Mouse (Mus musculus) hindbrain, postnatal 0 days (tissue): Measurements from ENCODE around the gene Carhsp1. TPM values are rescaled to one million over a fixed set of nuclear protein-coding genes. Genes with fewer than 3 reads are reported as not detected.

Experiments
- ATAC-seq: fragments of 200-750 bp; cut with Nextera tagmentation; 2 replicates; pipeline ENCODE4 v1.8.0; 2017; ENCODE audit warnings: mild to moderate bottlenecking, moderate TSS enrichment, moderate library complexity
- DNase-seq: peaks from one replicate; pipeline ENCODE4 v3.0.0-alpha.2; 2015; ENCODE audit warnings: low spot score
- H3K27ac ChIP-seq: fragments of 300-500 bp; sonication (generic); 2 replicates; pipeline ENCODE4 v1.5.1; 2014; ENCODE audit warnings: mild to moderate bottlenecking
- H3K27me3 ChIP-seq: fragments of 300-500 bp; sonication (generic); 2 replicates; pipeline ENCODE4 v1.6.1; 2014; ENCODE audit warnings: low read length, mixed read lengths; ENCODE audit not compliant: insufficient read depth
- H3K36me3 ChIP-seq: fragments of 300-500 bp; sonication (generic); 2 replicates; pipeline ENCODE4 v1.6.1; 2014; ENCODE audit warnings: low read length, mixed read lengths; ENCODE audit not compliant: insufficient read depth
- H3K4me1 ChIP-seq: fragments of 300-500 bp; sonication (generic); 2 replicates; pipeline ENCODE4 v1.6.1; 2014; ENCODE audit warnings: antibody characterized with exemption, low read length, mixed read lengths; ENCODE audit not compliant: insufficient read depth
- H3K4me2 ChIP-seq: fragments of 300-500 bp; sonication (generic); 2 replicates; pipeline ENCODE4 v1.6.1; 2014; ENCODE audit warnings: low read depth, mild to moderate bottlenecking, low read length, moderate library complexity, mixed read lengths
- H3K4me3 ChIP-seq: fragments of 300-500 bp; sonication (generic); 2 replicates; pipeline ENCODE4 v1.5.1; 2014; ENCODE audit warnings: low read length
- H3K9ac ChIP-seq: fragments of 300-500 bp; sonication (generic); replicated peaks from 2 replicates; pipeline ENCODE4 v1.6.1; 2014; ENCODE audit warnings: mild to moderate bottlenecking, low read length, moderate library complexity, mixed read lengths
- H3K9me3 ChIP-seq: fragments of 300-500 bp; sonication (generic); 2 replicates; pipeline ENCODE4 v1.6.1; 2016; ENCODE audit warnings: low read length, mixed read lengths
- CTCF ChIP-seq: IDR thresholded peaks from 2 replicates; pipeline ENCODE4 v1.5.1; 2016; ENCODE audit warnings: antibody characterized with exemption, control low read depth, low read depth
- WGBS: fragments of 180-500 bp; shearing (Covaris S2); extraction: QIAGEN DNeasy Blood & Tissue Kit; methylation state at CpG from one replicate; pipeline ENCODE4 v1.1.7; 2014; 5-methylcytosine and 5-hydroxymethylcytosine counted together
- polyA plus RNA-seq: library from polyadenylated mRNA; unstranded; fragments of >200 nt; fragmentation: Nextera tagmentation; extraction: Ambion mirVana; gene quantifications from 2 replicates; pipeline ENCODE4 v1.2.1, GENCODE M21; 2015
- total RNA-seq: library from RNA; depleted of rRNA; stranded (reverse); fragments of >200 nt; gene quantifications from 2 replicates; pipeline ENCODE4 v1.2.3, GENCODE M21; 2014; rRNA removed

The Carhsp1 gene
- total RNA-seq (120 and 127 TPM in 2 replicates), polyA plus RNA-seq (105 and 110 TPM in 2 replicates)

- under 1% methylated on average over 67 of the region's 67 CpGs for WGBS
- Histone ChIP-seq H3K4me1 (peaks cover 26% of the 10 kb centered on the region; the same call in 1 of the 2 replicates), H3K36me3 (no peaks in the 10 kb centered on the region)
These were observed at the start of gene Carhsp1 for GRCm38 (mm10) chr16:8671551-8672349. Gene Carhsp1 (minus strand): TSS chr16:8672155.

GRCm38 (mm10) chr16:8720447-8720846 is 48.5 kb upstream of the Carhsp1 start:
- Histone ChIP-seq H3K36me3 (peaks cover 3% of the 10 kb centered on the region; the same call in 1 of the 2 replicates), H3K9me3 (no peaks in the 10 kb centered on the region), H3K4me1 (no peaks in the 10 kb centered on the region), H3K4me3 (no peak overlapping the region), H3K9ac (no peak overlapping the region), H3K27ac (no peak overlapping the region), H3K4me2 (no peak overlapping the region), H3K27me3 (no peaks in the 10 kb centered on the region)
- 92% methylated on average over 4 of the region's 4 CpGs for WGBS
- DNase-seq, result no peak
- TF ChIP-seq CTCF, result no peak
- no peak for ATAC-seq

More at GRCm38 (mm10) chr16:8671551-8672349, at the start of gene Carhsp1:
- DNase-seq, result peak; percentile 96
- H3K9ac ChIP-seq, result peak within 1 kb of the TSS; percentile 74
- H3K9me3 ChIP-seq, result no peaks in the 10 kb centered on the region
- ATAC-seq, result peak; percentile 89
- no peaks in the 10 kb centered on the region for H3K27me3 ChIP-seq
- H3K4me2 ChIP-seq, result peak within 1 kb of the TSS; percentile 77
- peak; percentile 37 for TF ChIP-seq CTCF
- peak within 1 kb of the TSS; percentile 78 for H3K27ac ChIP-seq
- H3K4me3 ChIP-seq, result peak within 1 kb of the TSS; percentile 78

GRCm38 (mm10) chr16:8717744-8718143 is 45.8 kb upstream of the Carhsp1 start:
- 91% methylated on average over 10 of the region's 10 CpGs for WGBS
- no peak for DNase-seq
- Histone ChIP-seq H3K27ac (no peak overlapping the region), H3K9me3 (no peaks in the 10 kb centered on the region), H3K9ac (no peak overlapping the region), H3K4me2 (no peak overlapping the region), H3K36me3 (peaks cover 23% of the 10 kb centered on the region; the same call in 1 of the 2 replicates), H3K4me1 (no peaks in the 10 kb centered on the region), H3K27me3 (no peaks in the 10 kb centered on the region), H3K4me3 (no peak overlapping the region)
- no peak for ATAC-seq
- TF ChIP-seq CTCF, result no peak

- no peak overlapping the region for H3K4me3 ChIP-seq
- no peaks in the 10 kb centered on the region for H3K27me3 ChIP-seq
- TF ChIP-seq CTCF, result no peak
- no peak overlapping the region for H3K27ac ChIP-seq
- DNase-seq (no peak), ATAC-seq (no peak)
- no peaks in the 10 kb centered on the region for H3K9me3 ChIP-seq
- no peak overlapping the region for H3K4me2 ChIP-seq
- no peaks in the 10 kb centered on the region for H3K4me1 ChIP-seq
- no peak overlapping the region for H3K9ac ChIP-seq
- WGBS, result 80% methylated on average over 6 of the region's 6 CpGs
- H3K36me3 ChIP-seq, result peaks cover 31% of the 10 kb centered on the region; the same call in 1 of the 2 replicates
These were observed 44.3 kb upstream of the Carhsp1 start for GRCm38 (mm10) chr16:8716300-8716699.

- 63% methylated on average over 10 of the region's 10 CpGs for WGBS
- no peak for ATAC-seq
These were observed 43.6 kb upstream of the Carhsp1 start for GRCm38 (mm10) chr16:8715513-8716080.

GRCm38 (mm10) chr16:8714851-8715250 is 42.9 kb upstream of the Carhsp1 start:
- no peak overlapping the region for H3K4me2 ChIP-seq

More at GRCm38 (mm10) chr16:8715513-8716080, 43.6 kb upstream of the Carhsp1 start:
- Histone ChIP-seq H3K36me3 (peaks cover 31% of the 10 kb centered on the region; the same call in 1 of the 2 replicates), H3K27me3 (no peaks in the 10 kb centered on the region), H3K9ac (no peak overlapping the region), H3K4me1 (no peaks in the 10 kb centered on the region), H3K27ac (no peak overlapping the region), H3K9me3 (no peaks in the 10 kb centered on the region), H3K4me2 (no peak overlapping the region), H3K4me3 (no peak overlapping the region)
- TF ChIP-seq CTCF, result no peak
- DNase-seq, result no peak

More at GRCm38 (mm10) chr16:8714851-8715250, 42.9 kb upstream of the Carhsp1 start:
- H3K36me3 ChIP-seq, result peaks cover 36% of the 10 kb centered on the region; the same call in 1 of the 2 replicates
- no peaks in the 10 kb centered on the region for H3K4me1 ChIP-seq
- ATAC-seq, result no peak
- H3K9ac ChIP-seq, result no peak overlapping the region
- no peak overlapping the region for H3K4me3 ChIP-seq
- no peaks in the 10 kb centered on the region for H3K27me3 ChIP-seq
- H3K27ac ChIP-seq, result no peak overlapping the region
- no peaks in the 10 kb centered on the region for H3K9me3 ChIP-seq
- 85% methylated on average over 5 of the region's 5 CpGs for WGBS
- no peak for DNase-seq
- TF ChIP-seq CTCF, result no peak
